Comparison of ENCODE assay signal across 32 mouse cellular contexts in the genomic region with DNA sequence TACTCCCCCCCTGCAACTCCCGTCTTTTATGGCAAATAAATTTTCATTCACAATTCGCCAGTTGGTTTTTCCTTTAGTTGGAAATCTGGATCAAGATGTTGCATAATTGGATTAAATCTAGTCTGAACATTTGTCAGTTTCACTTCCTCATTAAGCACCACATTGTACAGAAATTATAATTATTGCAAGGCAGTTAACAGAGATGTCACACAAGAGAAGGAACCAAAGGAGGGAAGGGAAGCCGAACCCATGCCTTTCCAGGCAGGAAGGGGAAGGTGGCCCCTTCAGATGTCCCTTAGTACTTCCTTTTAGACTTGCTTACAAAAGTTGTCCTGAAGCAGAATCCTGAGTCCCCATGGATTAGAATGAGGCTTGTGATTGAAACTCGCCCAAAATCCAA.
A peak's percentile ranks its signal among the peaks of the same experiment; 100 is the strongest.
DNase-seq lines count a peak whose midpoint lies in the region; ATAC-seq and TF ChIP-seq lines count a peak whose summit lies in the region.
"Had no signal": no experiment of that assay in that cellular context is flagged by ENCODE, and none has a peak within 500 bp of the region (broad histone marks: within the 10 kb centered on the region; RNA-seq: fewer than 3 reads in every experiment).

No protein-coding gene starts in this region.

- H3K9ac ChIP-seq in forebrain, embryonic 15.5 days (replicated peaks): no peak overlapping the region
- no peak overlapping the region for H3K9ac ChIP-seq in forebrain, embryonic 11.5 days (ENCODE audit: low read length)
- no peak overlapping the region for H3K9ac ChIP-seq in liver, adult 2 months (ENCODE audit: low read depth, low read length)
- H3K9ac ChIP-seq: embryonic facial prominence, embryonic 13.5 days; forebrain, embryonic 13.5 days; forebrain, postnatal 0 days; heart, embryonic 12.5 days; heart, embryonic 15.5 days; hindbrain, embryonic 14.5 days had no signal

- H3K27ac ChIP-seq in forebrain, embryonic 15.5 days (replicated peaks): peak overlapping the region; percentile 38; the same call in 1 of the 2 replicates
- H3K27ac ChIP-seq in forebrain, embryonic 11.5 days (ENCODE audit: low read depth, low read length): no peak overlapping the region
- H3K27ac ChIP-seq in liver, adult 2 months (replicated peaks; ENCODE audit: insufficient read depth, low read depth, low read length): no peak overlapping the region
- H3K27ac ChIP-seq: embryonic facial prominence, embryonic 10.5 days; embryonic facial prominence, embryonic 13.5 days; forebrain, embryonic 13.5 days; heart, embryonic 15.5 days; hindbrain, embryonic 14.5 days; hindbrain, postnatal 0 days had no signal

- peaks cover 16% of the 10 kb centered on the region for H3K4me1 ChIP-seq in forebrain, embryonic 15.5 days
- no peaks in the 10 kb centered on the region for H3K4me1 ChIP-seq in forebrain, embryonic 11.5 days (replicated peaks; ENCODE audit: control insufficient read depth, insufficient read depth, low read length)
- no peaks in the 10 kb centered on the region for H3K4me1 ChIP-seq in liver, adult 2 months (ENCODE audit: control insufficient read depth, insufficient read depth, low read length)
- H3K4me1 ChIP-seq: embryonic facial prominence, embryonic 10.5 days had no signal

- TF ChIP-seq CTCF in liver, adult 2 months (IDR thresholded peaks at IDR 0.05; ENCODE audit: low read depth, low read length): no peak

- H3K9me3 ChIP-seq in forebrain, embryonic 15.5 days: no peaks in the 10 kb centered on the region
- H3K9me3 ChIP-seq in forebrain, embryonic 11.5 days (ENCODE audit: control insufficient read depth, low read length): no peaks in the 10 kb centered on the region
- H3K9me3 ChIP-seq: embryonic facial prominence, embryonic 10.5 days; embryonic facial prominence, embryonic 13.5 days; forebrain, embryonic 13.5 days; heart, embryonic 12.5 days; heart, embryonic 15.5 days had no signal

- H3K36me3 ChIP-seq in forebrain, embryonic 15.5 days: no peaks in the 10 kb centered on the region
- H3K36me3 ChIP-seq in forebrain, embryonic 11.5 days (ENCODE audit: control insufficient read depth, insufficient read depth, low read length): no peaks in the 10 kb centered on the region
- H3K36me3 ChIP-seq in liver, adult 2 months (ENCODE audit: control insufficient read depth, insufficient read depth, low read length): no peaks in the 10 kb centered on the region
- H3K36me3 ChIP-seq: embryonic facial prominence, embryonic 10.5 days; embryonic facial prominence, embryonic 13.5 days; G1E; heart, embryonic 12.5 days; heart, embryonic 15.5 days had no signal

- DNase-seq in forebrain, embryonic 11.5 days (ENCODE audit: low spot score): no peak
- peak; percentile 1 for DNase-seq in liver, adult 2 months (ENCODE audit: extremely low read depth, low read depth, low spot score)
- DNase-seq in liver: no peak
- DNase-seq in thymus, postnatal 36 days: no peak
- DNase-seq in frontal cortex, postnatal 14 days (ENCODE audit: low spot score in 2 of 2): no peak
- DNase-seq: adrenal gland, adult 2 months; adrenal gland, postnatal 14 days; B cell, adult 2 months; cerebellum, adult 11 months; cerebellum, adult 2 months; cerebellum, adult 9-11 months; cerebellum, postnatal 25 days; embryo, embryonic 11 days; forebrain, postnatal 0 days; gastrocnemius, postnatal 10 days; gastrocnemius, postnatal 36 days; heart, postnatal 10 days; heart, postnatal 4 days had no signal

- H3K27me3 ChIP-seq in forebrain, embryonic 15.5 days: no peaks in the 10 kb centered on the region
- no peaks in the 10 kb centered on the region for H3K27me3 ChIP-seq in forebrain, embryonic 11.5 days (ENCODE audit: control insufficient read depth, insufficient read depth, low read length)
- no peaks in the 10 kb centered on the region for H3K27me3 ChIP-seq in liver, adult 2 months (ENCODE audit: control insufficient read depth, insufficient read depth, low read length)
- H3K27me3 ChIP-seq: CH12.LX; embryonic facial prominence, embryonic 13.5 days; forebrain, embryonic 13.5 days; heart, embryonic 12.5 days; heart, embryonic 15.5 days; Patski had no signal

- no peak for ATAC-seq in forebrain, embryonic 15.5 days (replicated peaks)
- no peak for ATAC-seq in forebrain, embryonic 11.5 days (replicated peaks; ENCODE audit: low FRiP score)
- ATAC-seq in granulocyte monocyte progenitor cell, adult 5-6 weeks (replicated peaks; ENCODE audit: poor library complexity, severe bottlenecking): peak; percentile 95
- ATAC-seq: forebrain, embryonic 13.5 days; hindbrain, postnatal 0 days; inflammation-experienced regulatory T-cells, adult 6 months; Patski had no signal

- no peak overlapping the region for H3K4me3 ChIP-seq in forebrain, embryonic 15.5 days
- no peak overlapping the region for H3K4me3 ChIP-seq in forebrain, embryonic 11.5 days (ENCODE audit: low read depth, low read length)
- H3K4me3 ChIP-seq in liver, adult 2 months (ENCODE audit: insufficient read depth, low read depth, low read length): no peak overlapping the region
- H3K4me3 ChIP-seq: embryonic facial prominence, embryonic 10.5 days; embryonic facial prominence, embryonic 13.5 days; erythroblast, embryonic 14.5 days; forebrain, embryonic 13.5 days; heart, embryonic 12.5 days; heart, embryonic 15.5 days had no signal

- H3K4me2 ChIP-seq in forebrain, embryonic 15.5 days (replicated peaks): no peak overlapping the region
- no peak overlapping the region for H3K4me2 ChIP-seq in forebrain, embryonic 11.5 days (ENCODE audit: low read depth, low read length, severe bottlenecking)
- H3K4me2 ChIP-seq: embryonic facial prominence, embryonic 13.5 days; forebrain, embryonic 13.5 days; heart, embryonic 12.5 days; heart, embryonic 15.5 days; hindbrain, embryonic 14.5 days had no signal

- TF ChIP-seq POLR2A in liver, adult 2 months (IDR thresholded peaks at IDR 0.05; ENCODE audit: extremely low read depth, insufficient read depth, low read length): no peak

- 66% methylated on average over 4 of the region's 4 CpGs for WGBS in forebrain, embryonic 15.5 days
- 76% methylated on average over 4 of the region's 4 CpGs for WGBS in forebrain, embryonic 11.5 days
- WGBS in liver, adult 2 months: 88% methylated on average over 4 of the region's 4 CpGs

- no peaks in the 10 kb centered on the region for H3K79me2 ChIP-seq in liver, adult 2 months (ENCODE audit: control insufficient read depth, insufficient read depth, low read length)
